Mouse (Mus musculus) embryonic fibroblast, embryonic 13.5 days (primary cell): ENCODE measurements around the gene Auts2. TPM values are rescaled to one million over a fixed set of nuclear protein-coding genes. Genes with fewer than 3 reads are reported as not detected.

ENCODE experiments used
- H3K27ac ChIP-seq: 2 replicates; pipeline ENCODE4 v1.5.1; 2012; ENCODE audit warnings: low read length, control low read depth, inconsistent platforms; ENCODE audit not compliant: insufficient read depth
- H3K4me1 ChIP-seq: 2 replicates; pipeline ENCODE4 v1.6.1; 2011; ENCODE audit warnings: low read length; ENCODE audit not compliant: control insufficient read depth, insufficient read depth
- H3K4me3 ChIP-seq: 2 replicates; pipeline ENCODE4 v1.5.1; 2011; ENCODE audit warnings: mild to moderate bottlenecking, control low read depth, low read length; ENCODE audit not compliant: insufficient read depth
- CTCF ChIP-seq: IDR thresholded peaks from 2 replicates; pipeline ENCODE4 v1.5.1; 2011; ENCODE audit warnings: mild to moderate bottlenecking, control low read depth, low read length, moderate library complexity, borderline replicate concordance; ENCODE audit not compliant: insufficient read depth
- POLR2A ChIP-seq: IDR thresholded peaks from 2 replicates; pipeline ENCODE4 v1.6.1; 2011; ENCODE audit warnings: low read depth, mild to moderate bottlenecking, control low read depth, low read length, moderate library complexity
- polyA plus RNA-seq: library from polyadenylated mRNA; stranded (reverse); fragments of >200 nt; gene quantifications from 2 replicates; pipeline ENCODE4 v1.2.4, GENCODE M21; 2011; ENCODE audit warnings: low read depth; ENCODE audit not compliant: missing spikeins, insufficient read length

The Auts2 gene
- polyA plus RNA-seq, 1 experiment, result 26.0 TPM

DNA sequence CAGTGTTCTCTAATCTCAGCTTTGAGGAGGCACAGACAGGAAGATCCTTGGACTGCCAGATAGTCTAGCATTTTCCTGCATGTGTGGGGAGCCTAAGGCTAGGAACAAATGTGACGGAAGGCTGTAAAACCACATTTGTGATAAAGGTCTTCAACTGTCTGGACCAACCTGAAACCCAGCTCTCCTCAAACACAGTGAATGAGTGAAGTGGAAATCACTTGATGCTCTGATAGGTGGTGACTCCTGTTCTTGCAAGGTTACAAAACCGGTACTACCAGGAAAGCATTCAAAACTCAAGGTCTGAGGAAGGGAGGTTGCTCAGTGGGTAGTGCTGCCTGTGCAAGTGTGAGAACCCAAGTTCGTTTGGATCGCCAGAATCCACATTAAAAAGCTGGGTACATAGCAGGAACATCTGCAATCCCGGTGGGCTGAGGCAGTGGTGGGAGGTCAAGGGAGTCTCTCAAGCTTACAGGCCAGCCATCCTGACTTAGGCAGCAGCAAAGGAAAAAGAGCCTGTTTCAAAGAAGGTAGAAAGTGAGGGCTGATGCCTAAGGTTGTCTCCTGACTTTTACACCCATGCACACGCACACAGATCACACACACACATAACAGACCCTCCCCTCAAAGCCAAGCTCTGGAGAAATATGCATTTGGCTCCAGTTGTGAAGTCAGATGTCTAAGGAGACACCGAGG is 810.4 kb downstream of the Auts2 start:
- Histone ChIP-seq H3K4me3 (no peak overlapping the region), H3K27ac (no peak overlapping the region), H3K4me1 (no peaks in the 10 kb centered on the region)
- TF ChIP-seq CTCF, result no peak
- TF ChIP-seq POLR2A, result no peak

DNA sequence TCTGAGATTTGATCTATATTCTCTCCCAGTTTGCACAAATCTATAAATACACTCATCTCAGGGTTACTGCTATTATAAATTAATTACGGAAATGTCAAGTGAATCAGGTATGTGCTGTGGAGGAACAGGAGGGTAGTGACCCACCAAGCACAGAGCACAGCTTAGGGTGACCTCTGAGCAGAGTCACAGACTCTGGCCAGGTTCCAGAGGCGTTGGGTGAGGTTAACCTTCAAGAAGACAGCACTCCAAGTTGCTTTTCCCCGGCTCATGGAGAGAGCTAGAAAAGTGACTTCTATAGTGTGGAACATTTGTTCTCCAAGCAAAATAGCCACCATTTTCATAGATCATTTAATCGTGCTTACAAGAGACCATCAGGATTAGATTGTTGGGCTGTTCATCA is 813.7 kb downstream of the Auts2 start:
- Histone ChIP-seq H3K27ac (no peak overlapping the region), H3K4me3 (no peak overlapping the region), H3K4me1 (no peaks in the 10 kb centered on the region)
- TF ChIP-seq CTCF (no peak), POLR2A (no peak)

DNA sequence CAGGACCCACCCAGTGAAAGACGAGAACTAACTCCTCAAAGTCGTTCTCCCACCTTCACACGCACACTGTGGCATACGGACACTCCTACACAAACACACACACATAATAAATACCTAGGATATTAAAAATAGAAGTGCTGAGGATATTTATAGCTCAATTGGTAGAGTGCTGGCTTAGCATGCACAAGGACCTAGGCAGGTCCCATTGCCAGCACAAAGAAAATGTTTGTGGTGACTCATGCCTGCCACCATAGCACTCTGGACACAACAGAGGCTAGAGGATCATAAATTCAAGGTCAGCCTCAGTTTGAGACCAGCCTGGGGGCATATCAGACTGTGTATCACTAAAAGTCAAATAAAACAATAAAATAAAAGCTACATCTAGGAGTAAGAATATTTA is 815.2 kb downstream of the Auts2 start:
- TF ChIP-seq CTCF (no peak), POLR2A (no peak)
- no peak overlapping the region for H3K4me3 ChIP-seq

GRCm38 (mm10) chr5:131724508-131724907 is 818.6 kb downstream of the Auts2 start:
- Histone ChIP-seq H3K27ac (no peak overlapping the region), H3K4me1 (no peaks in the 10 kb centered on the region), H3K4me3 (no peak overlapping the region)
- no peak for TF ChIP-seq CTCF

More for the DNA sequence above, 815.2 kb downstream of the Auts2 start:
- Histone ChIP-seq H3K4me1 (no peaks in the 10 kb centered on the region), H3K27ac (no peak overlapping the region)

GRCm38 (mm10) chr5:131722791-131723190 is 820.4 kb downstream of the Auts2 start:
- H3K27ac ChIP-seq, result no peak overlapping the region
- no peak overlapping the region for H3K4me3 ChIP-seq
- no peak for TF ChIP-seq CTCF
- no peak for TF ChIP-seq POLR2A
- H3K4me1 ChIP-seq, result no peaks in the 10 kb centered on the region

GRCm38 (mm10) chr5:131722361-131722760 is 820.8 kb downstream of the Auts2 start:
- no peak overlapping the region for H3K4me3 ChIP-seq
- H3K27ac ChIP-seq, result no peak overlapping the region
- H3K4me1 ChIP-seq, result no peaks in the 10 kb centered on the region
- TF ChIP-seq CTCF (no peak), POLR2A (no peak)

GRCm38 (mm10) chr5:131718013-131718412 is 825.1 kb downstream of the Auts2 start:
- TF ChIP-seq CTCF (no peak), POLR2A (no peak)
- Histone ChIP-seq H3K4me3 (no peak overlapping the region), H3K27ac (no peak overlapping the region), H3K4me1 (no peaks in the 10 kb centered on the region)

GRCm38 (mm10) chr5:131717359-131717965 is 825.7 kb downstream of the Auts2 start:
- TF ChIP-seq CTCF (no peak), POLR2A (no peak)
- H3K4me3 ChIP-seq, result no peak overlapping the region
- H3K4me1 ChIP-seq, result no peaks in the 10 kb centered on the region
- no peak overlapping the region for H3K27ac ChIP-seq

DNA sequence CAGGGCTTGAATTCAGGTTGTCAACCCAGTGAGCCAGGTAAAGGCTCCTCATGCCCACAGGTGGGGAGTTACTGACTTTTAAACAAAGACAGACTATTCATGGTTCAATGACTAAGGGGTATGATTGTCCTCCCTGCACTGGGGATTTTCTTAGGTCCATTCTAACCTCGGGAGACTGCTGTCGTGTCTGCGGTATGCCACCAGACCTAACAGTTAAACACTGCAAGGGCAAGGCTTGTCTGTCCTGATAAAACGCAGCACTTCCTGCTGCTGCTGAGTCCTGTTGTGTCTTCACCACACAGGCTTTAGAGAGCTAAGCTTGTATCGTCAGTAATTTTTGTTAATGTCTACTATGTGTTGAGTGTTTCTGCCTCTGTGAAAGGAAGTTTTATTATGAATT is 828.2 kb downstream of the Auts2 start:
- H3K4me3 ChIP-seq, result no peak overlapping the region
- no peak overlapping the region for H3K27ac ChIP-seq
- H3K4me1 ChIP-seq, result no peaks in the 10 kb centered on the region; the same call in 1 of the 2 replicates
- TF ChIP-seq CTCF (no peak), POLR2A (no peak)

DNA sequence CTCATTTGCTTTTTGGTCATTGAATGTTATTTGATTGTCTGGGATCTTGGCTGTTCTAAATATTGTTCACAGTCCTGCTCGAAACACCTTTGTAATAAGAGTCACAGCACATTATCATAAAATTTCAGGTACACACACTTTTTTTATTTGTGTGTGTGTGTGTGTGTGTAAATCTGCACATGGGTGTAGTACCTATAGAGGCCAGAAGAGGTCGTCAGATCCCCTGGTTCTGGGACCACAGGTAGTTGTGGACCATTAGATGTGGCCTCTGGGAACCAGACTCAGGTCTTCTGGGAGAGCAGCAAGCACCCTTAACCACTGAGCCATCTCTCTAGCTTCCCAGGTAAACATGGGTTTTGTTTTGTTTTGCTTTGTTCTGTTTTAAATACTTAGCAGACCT is 830.7 kb downstream of the Auts2 start:
- no peaks in the 10 kb centered on the region; the same call in 1 of the 2 replicates for H3K4me1 ChIP-seq
- no peak overlapping the region for H3K27ac ChIP-seq
- TF ChIP-seq POLR2A (no peak), CTCF (no peak)
- H3K4me3 ChIP-seq, result no peak overlapping the region
